Mouse (Mus musculus) lung, postnatal 36 days (tissue): ENCODE measurements around the gene Naaladl1.
A peak's percentile ranks its signal among the peaks of the same experiment; 100 is the strongest.

ENCODE experiments used
- DNase-seq: peaks from one replicate; pipeline ENCODE4 v3.0.0; 2022; ENCODE audit warnings: mixed read lengths

The Naaladl1 gene

GRCm38 (mm10) chr19:6105586-6105985 lies at the start of gene Naaladl1:
TSS of gene Naaladl1 (plus strand) at chr19:6105782.
- no peak for DNase-seq

GRCm38 (mm10) chr19:6056696-6057095 lies 48.9 kb upstream of the Naaladl1 start:
- DNase-seq = no peak

- DNase-seq = peak; percentile 99
Measured at GRCm38 (mm10) chr19:6057313-6058096, 48.1 kb upstream of the Naaladl1 start, which contains the start of the genes Mrpl49 and Fau. TSS of gene Mrpl49 (minus strand) at chr19:6057785. TSS of gene Fau (plus strand) at chr19:6057844.

GRCm38 (mm10) chr19:6058513-6058912 lies 47.1 kb upstream of the Naaladl1 start:
- DNase-seq = no peak

- no peak for DNase-seq
Measured at GRCm38 (mm10) chr19:6058966-6059365, 46.6 kb upstream of the Naaladl1 start.

- DNase-seq = peak; percentile 98
Measured at GRCm38 (mm10) chr19:6061021-6061533, 44.5 kb upstream of the Naaladl1 start, which contains the start of gene Znhit2. TSS of gene Znhit2 (plus strand) at chr19:6061192.

GRCm38 (mm10) chr19:6061641-6062302 lies 43.8 kb upstream of the Naaladl1 start:
- DNase-seq = peak; percentile 49

- DNase-seq = no peak
Measured at GRCm38 (mm10) chr19:6062418-6062817, 43.2 kb upstream of the Naaladl1 start.

GRCm38 (mm10) chr19:6063081-6063480 lies 42.5 kb upstream of the Naaladl1 start:
- DNase-seq = no peak

GRCm38 (mm10) chr19:6066571-6066970 lies 39.0 kb upstream of the Naaladl1 start:
- no peak for DNase-seq

- peak; percentile 91 for DNase-seq
Measured at GRCm38 (mm10) chr19:6067011-6067723, 38.4 kb upstream of the Naaladl1 start.

- DNase-seq = peak; percentile 95
Measured at GRCm38 (mm10) chr19:6067724-6068415, 37.7 kb upstream of the Naaladl1 start, which contains the start of gene Tm7sf2. TSS of gene Tm7sf2 (minus strand) at chr19:6068373.

- DNase-seq = no peak
Measured at GRCm38 (mm10) chr19:6068951-6069350, 36.6 kb upstream of the Naaladl1 start.

GRCm38 (mm10) chr19:6069851-6070250 lies 35.7 kb upstream of the Naaladl1 start:
- no peak for DNase-seq

- no peak for DNase-seq
Measured at GRCm38 (mm10) chr19:6070571-6071250, 34.9 kb upstream of the Naaladl1 start.

- no peak for DNase-seq
Measured at GRCm38 (mm10) chr19:6071261-6071660, 34.3 kb upstream of the Naaladl1 start.

- no peak for DNase-seq
Measured at GRCm38 (mm10) chr19:6073889-6074288, 31.7 kb upstream of the Naaladl1 start.

GRCm38 (mm10) chr19:6076564-6077393 lies 28.8 kb upstream of the Naaladl1 start, which contains the start of gene Vps51:
TSS of gene Vps51 (minus strand) at chr19:6077231.
- peak; percentile 94 for DNase-seq

GRCm38 (mm10) chr19:6079983-6080480 lies 25.6 kb upstream of the Naaladl1 start, which contains the start of gene Tmem262:
TSS of gene Tmem262 (plus strand) at chr19:6080033.
- DNase-seq = no peak

- no peak for DNase-seq
Measured at GRCm38 (mm10) chr19:6082156-6082555, 23.4 kb upstream of the Naaladl1 start, which contains the start of gene Gm28374. TSS of gene Gm28374 (minus strand) at chr19:6082256.
